Mouse (Mus musculus): ENCODE data around the gene Rbpj.

- TF ChIP-seq CTCF (IDR thresholded peaks at IDR 0.05; ENCODE audit: low read depth, low read length) (no peak), POLR2A (IDR thresholded peaks at IDR 0.05; ENCODE audit: extremely low read depth, insufficient read depth, low read length) (no peak)
These were observed 34.7 kb downstream of the Rbpj start for GRCm38 (mm10) chr5:53500509-53501145.

All from liver, adult 2 months (tissue).